Mouse (Mus musculus) hindbrain, embryonic 10.5 days (tissue): ENCODE measurements at regions not wholly inside any gene's neighbourhood (a gene's known extent, or its start where the extent isn't known, plus 50 kb on each side); places are given as distances from the start of the nearest gene placed in this dataset.

Source experiments
- DNase-seq: peaks from one replicate; pipeline ENCODE4 v3.0.0-alpha.2; 2017; ENCODE audit warnings: low spot score
- H3K27ac ChIP-seq: fragments of 300-500 bp; sonication (generic); 2 replicates; pipeline ENCODE4 v1.5.1; 2016; ENCODE audit warnings: mild to moderate bottlenecking, moderate library complexity
- H3K27me3 ChIP-seq: fragments of 300-500 bp; sonication (generic); 2 replicates; pipeline ENCODE4 v1.6.1; 2016; ENCODE audit warnings: mild to moderate bottlenecking; ENCODE audit not compliant: poor library complexity, insufficient read depth, severe bottlenecking
- H3K36me3 ChIP-seq: fragments of 300-500 bp; sonication (generic); 2 replicates; pipeline ENCODE4 v1.6.1; 2016; ENCODE audit warnings: mild to moderate bottlenecking, moderate library complexity
- H3K4me1 ChIP-seq: fragments of 300-500 bp; sonication (generic); replicated peaks from 2 replicates; pipeline ENCODE4 v1.6.1; 2016; ENCODE audit warnings: mild to moderate bottlenecking
- H3K4me3 ChIP-seq: fragments of 300-500 bp; sonication (generic); 2 replicates; pipeline ENCODE4 v1.5.1; 2016; ENCODE audit warnings: mild to moderate bottlenecking, moderate library complexity
- H3K9me3 ChIP-seq: fragments of 300-500 bp; sonication (generic); 2 replicates; pipeline ENCODE4 v1.6.1; 2016; ENCODE audit warnings: mild to moderate bottlenecking, moderate library complexity
- WGBS: fragments of 180-500 bp; shearing (Covaris S2); methylation state at CpG from one replicate; pipeline ENCODE4 v1.1.7; 2016; 5-methylcytosine and 5-hydroxymethylcytosine counted together

DNA sequence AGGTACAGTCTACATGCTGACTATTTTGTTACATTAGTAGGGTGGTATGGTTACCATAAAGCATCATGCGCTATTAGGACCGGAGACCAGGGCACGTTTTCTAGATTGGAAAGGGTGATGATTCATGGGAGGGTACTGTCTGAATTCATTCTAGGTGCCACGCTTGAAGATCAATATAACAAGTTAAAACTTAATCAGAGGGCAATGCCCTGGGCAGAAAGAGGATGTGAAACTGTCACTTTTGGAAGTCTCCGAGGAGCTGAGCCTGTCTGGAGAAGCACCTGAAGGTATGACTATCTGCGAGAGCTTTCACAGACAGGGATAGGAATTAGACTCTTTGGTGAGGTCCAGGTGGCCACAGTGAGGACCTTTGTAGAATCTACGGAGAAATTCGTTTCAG is 200.2 kb downstream of the Foxo1 start:
- H3K9me3 ChIP-seq = peaks cover 15% of the 10 kb centered on the region
- DNase-seq = no peak
- no peaks in the 10 kb centered on the region for H3K27me3 ChIP-seq
- H3K4me3 ChIP-seq = no peak overlapping the region
- no peak overlapping the region for H3K27ac ChIP-seq
- H3K36me3 ChIP-seq = 0 out of 2 replicates have a peak, but pooled peaks cover 4% of the 10 kb centered on the region
- H3K4me1 ChIP-seq = peaks cover 9% of the 10 kb centered on the region; the same call in 1 of the 2 replicates
- WGBS = 93% methylated on average over 8 of the region's 8 CpGs

DNA sequence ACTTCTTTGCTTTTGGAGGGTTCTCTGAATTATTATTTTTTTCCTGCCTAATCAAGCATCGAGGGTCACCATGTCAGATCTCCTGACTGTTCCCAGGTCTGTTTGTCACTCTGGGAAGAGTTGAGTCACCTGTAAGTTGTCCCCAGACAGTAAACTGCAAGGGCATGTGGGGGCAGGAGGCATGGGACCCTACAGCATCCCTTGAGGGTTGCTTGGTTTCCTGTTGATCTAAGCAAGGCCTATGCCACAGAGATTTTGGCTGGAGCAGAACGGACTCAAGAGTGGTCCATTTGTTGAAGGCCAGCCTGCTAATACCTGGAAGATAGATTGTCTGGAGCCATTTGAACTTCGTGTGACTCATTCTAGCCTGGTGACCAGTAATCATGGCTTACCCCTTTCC is 199.7 kb downstream of the Foxo1 start:
- no peak for DNase-seq
- Histone ChIP-seq H3K27ac (no peak overlapping the region), H3K27me3 (no peaks in the 10 kb centered on the region), H3K4me1 (peaks cover 9% of the 10 kb centered on the region; the same call in 1 of the 2 replicates), H3K9me3 (peaks cover 15% of the 10 kb centered on the region), H3K4me3 (no peak overlapping the region), H3K36me3 (0 out of 2 replicates have a peak, but pooled peaks cover 4% of the 10 kb centered on the region)
- WGBS = 77% methylated on average over 3 of the region's 3 CpGs

DNA sequence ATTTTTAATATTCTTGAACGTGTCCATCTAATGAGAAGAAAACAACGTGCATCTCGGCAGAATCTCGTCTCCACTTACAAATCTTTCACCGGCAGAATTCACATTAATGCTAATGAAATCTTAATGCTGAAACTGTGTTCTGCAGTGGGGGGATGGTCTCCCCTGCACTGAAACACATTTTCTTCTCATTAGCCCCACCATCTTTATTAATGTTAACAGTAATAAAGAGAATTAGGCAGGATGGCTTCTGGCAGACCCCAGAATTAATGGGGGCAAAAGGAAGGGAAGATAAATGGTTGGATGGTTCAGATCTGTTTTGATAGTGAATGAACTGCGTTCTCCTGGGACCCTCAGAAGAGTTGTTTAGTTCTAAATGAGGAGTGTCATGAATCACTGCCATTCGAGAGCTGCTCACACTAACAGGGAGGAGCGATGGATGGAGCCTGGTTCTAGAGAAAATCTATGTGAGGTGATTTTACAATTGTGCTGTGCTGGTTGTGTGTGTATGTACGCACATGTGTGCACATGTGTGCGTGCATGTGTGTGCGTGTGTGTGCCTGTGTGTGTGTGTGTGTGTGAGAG is 198.9 kb downstream of the Foxo1 start:
- H3K9me3 ChIP-seq = peaks cover 15% of the 10 kb centered on the region
- no peak overlapping the region for H3K4me3 ChIP-seq
- H3K36me3 ChIP-seq = 0 out of 2 replicates have a peak, but pooled peaks cover 4% of the 10 kb centered on the region
- 84% methylated on average over 11 of the region's 11 CpGs for WGBS
- no peak for DNase-seq
- no peak overlapping the region for H3K27ac ChIP-seq
- 0 out of 2 replicates have a peak, but pooled peaks cover 3% of the 10 kb centered on the region for H3K27me3 ChIP-seq
- peaks cover 9% of the 10 kb centered on the region; the same call in 1 of the 2 replicates for H3K4me1 ChIP-seq

DNA sequence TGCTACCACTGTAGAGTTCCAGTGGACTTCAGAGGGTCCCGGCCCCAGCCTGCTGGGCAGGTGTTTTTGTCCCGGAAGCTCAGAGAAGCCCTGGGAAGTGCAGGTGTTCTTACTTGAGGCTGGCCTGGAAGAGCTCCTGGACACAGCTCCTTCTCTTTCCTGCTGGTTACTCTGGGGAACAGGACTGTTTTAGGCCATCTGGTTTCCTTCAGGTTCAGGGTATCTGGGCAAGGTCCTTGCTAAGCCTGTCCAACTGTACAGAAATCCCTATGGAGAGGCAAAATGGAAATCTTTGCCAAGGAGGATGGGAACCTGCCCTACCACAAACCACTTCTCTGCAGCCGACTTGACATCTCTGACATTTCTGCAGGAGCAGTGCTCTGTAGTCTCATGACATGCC is 198.4 kb downstream of the Foxo1 start:
- no peak for DNase-seq
- Histone ChIP-seq H3K4me1 (peaks cover 9% of the 10 kb centered on the region; the same call in 1 of the 2 replicates), H3K36me3 (0 out of 2 replicates have a peak, but pooled peaks cover 4% of the 10 kb centered on the region), H3K27me3 (0 out of 2 replicates have a peak, but pooled peaks cover 3% of the 10 kb centered on the region), H3K9me3 (peaks cover 11% of the 10 kb centered on the region), H3K4me3 (no peak overlapping the region), H3K27ac (no peak overlapping the region)
- 76% methylated on average over 3 of the region's 3 CpGs for WGBS

DNA sequence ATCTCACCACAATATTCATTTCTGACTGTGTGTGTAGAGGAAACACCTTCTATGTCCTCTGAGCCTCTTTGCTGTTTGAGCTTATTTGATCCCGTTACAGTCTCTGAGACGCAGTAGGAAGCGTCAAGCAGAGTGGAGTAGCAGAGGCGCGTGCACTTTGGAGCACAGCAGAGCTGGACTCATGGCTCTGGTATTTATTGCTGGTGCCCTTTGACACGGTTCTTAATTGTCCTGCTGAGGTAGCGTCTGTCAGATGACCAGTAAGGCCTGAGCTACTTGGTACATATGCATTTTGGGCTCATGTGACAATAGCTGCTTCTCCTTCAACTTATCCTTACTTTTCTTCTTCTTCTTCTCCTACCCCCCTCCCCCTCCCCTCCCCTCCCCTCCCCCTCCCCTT is 195.8 kb downstream of the Foxo1 start:
- peak; percentile 35 for DNase-seq
- Histone ChIP-seq H3K27me3 (0 out of 2 replicates have a peak, but pooled peaks cover 3% of the 10 kb centered on the region), H3K36me3 (no peaks in the 10 kb centered on the region), H3K4me3 (no peak overlapping the region), H3K4me1 (peaks cover 9% of the 10 kb centered on the region; the same call in 1 of the 2 replicates), H3K9me3 (no peaks in the 10 kb centered on the region), H3K27ac (no peak overlapping the region)
- 40% methylated on average over 7 of the region's 7 CpGs for WGBS

DNA sequence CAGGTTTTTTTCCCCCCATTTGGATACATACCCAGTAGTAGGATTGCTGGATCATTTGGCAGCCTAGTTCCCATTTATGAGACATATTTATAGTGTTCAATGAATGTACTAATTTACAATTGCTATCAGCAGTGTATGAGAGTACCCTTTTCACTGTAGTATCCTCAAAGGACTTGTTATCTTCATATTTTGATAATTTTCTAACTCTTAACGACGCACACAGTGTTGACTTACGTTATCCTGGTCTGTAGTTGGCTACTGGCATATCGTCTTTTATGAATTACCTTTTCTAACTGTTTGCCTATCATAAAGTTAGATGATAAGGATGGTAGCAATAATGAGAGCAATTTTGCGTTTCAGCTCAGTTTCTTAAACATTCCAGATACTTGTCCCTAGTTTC is 186.8 kb downstream of the Foxo1 start:
- Histone ChIP-seq H3K4me3 (no peak overlapping the region), H3K27ac (no peak overlapping the region)
- WGBS = 92% methylated on average over 5 of the region's 5 CpGs

DNA sequence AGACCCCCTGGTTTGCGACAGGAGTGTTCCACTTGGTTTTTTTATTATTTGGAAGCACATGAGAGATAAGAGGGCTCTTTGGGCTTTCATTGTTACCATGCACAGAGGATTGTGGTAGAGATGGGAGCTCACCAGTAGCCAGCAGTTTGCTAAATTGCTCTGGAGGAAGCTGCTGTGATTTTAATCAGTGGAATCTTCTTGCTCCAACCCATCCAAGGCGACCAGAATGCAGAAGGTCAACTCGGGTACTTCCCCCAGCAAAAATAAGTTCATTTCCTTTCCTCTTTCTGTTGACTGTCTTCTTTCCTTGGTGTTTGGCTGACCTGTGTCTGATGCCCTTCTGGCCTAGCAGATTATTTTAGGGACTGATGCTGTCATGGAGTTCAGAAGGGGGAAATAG is 184.9 kb downstream of the Foxo1 start:
- no peaks in the 10 kb centered on the region for H3K36me3 ChIP-seq
- DNase-seq = no peak
- H3K9me3 ChIP-seq = no peaks in the 10 kb centered on the region
- H3K27ac ChIP-seq = no peak overlapping the region
- 74% methylated on average over 3 of the region's 3 CpGs for WGBS
- no peaks in the 10 kb centered on the region for H3K27me3 ChIP-seq
- no peak overlapping the region for H3K4me3 ChIP-seq
- H3K4me1 ChIP-seq = peaks cover 6% of the 10 kb centered on the region; the same call in 1 of the 2 replicates

More for the DNA sequence above, 186.8 kb downstream of the Foxo1 start:
- H3K9me3 ChIP-seq = no peaks in the 10 kb centered on the region
- no peaks in the 10 kb centered on the region for H3K36me3 ChIP-seq
- no peak for DNase-seq
- H3K4me1 ChIP-seq = peaks cover 6% of the 10 kb centered on the region; the same call in 1 of the 2 replicates
- H3K27me3 ChIP-seq = no peaks in the 10 kb centered on the region

DNA sequence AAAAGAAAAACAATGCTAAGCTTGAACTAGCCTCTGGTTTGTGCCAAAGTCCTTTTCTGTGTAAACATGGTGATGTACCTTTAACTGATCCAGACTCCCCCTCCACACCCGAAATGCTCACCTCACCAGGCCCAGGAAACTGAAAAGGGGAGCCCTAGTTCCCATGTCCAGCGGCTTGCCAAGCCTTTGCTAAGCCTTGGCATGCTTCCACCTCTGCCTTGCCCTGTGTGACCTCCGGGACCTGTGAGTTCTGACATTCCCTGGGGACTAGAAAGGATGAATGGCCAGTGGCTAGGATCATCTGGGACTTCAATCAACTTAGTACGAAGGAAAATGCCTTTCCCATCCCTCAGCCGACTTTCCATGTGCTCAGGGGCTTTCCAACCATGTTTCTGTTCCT is 184.2 kb downstream of the Foxo1 start:
- Histone ChIP-seq H3K4me1 (peaks cover 6% of the 10 kb centered on the region; the same call in 1 of the 2 replicates), H3K27ac (no peak overlapping the region), H3K27me3 (no peaks in the 10 kb centered on the region), H3K4me3 (no peak overlapping the region), H3K9me3 (no peaks in the 10 kb centered on the region), H3K36me3 (no peaks in the 10 kb centered on the region)
- DNase-seq = no peak
- 48% methylated on average over 5 of the region's 5 CpGs for WGBS

DNA sequence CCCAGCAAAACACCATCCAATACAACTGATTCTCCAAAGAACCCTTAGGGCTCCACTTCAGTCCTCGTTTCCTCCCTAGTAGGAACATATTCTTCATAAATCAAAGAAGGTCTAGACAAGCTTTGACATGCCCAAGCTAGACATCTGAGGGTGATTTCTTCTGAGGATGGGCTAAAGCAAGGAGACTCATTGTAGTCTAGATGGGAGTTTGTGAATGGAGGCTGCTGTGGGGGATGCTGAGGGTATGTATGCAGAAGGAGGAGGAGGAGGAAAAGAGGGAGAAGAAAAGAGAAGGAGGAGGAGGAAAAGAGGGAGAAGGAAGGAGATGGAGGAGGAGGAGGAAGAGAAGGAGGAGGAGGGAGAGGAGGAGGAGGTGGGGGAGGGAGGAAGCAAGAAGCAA is 178.9 kb downstream of the Foxo1 start:
- H3K4me3 ChIP-seq = no peak overlapping the region
- no peaks in the 10 kb centered on the region for H3K9me3 ChIP-seq
- peaks cover 4% of the 10 kb centered on the region; the same call in 1 of the 2 replicates for H3K27me3 ChIP-seq
- no peak overlapping the region for H3K27ac ChIP-seq
- 80% methylated on average over 1 of the region's 1 CpGs for WGBS
- peaks cover 11% of the 10 kb centered on the region for H3K4me1 ChIP-seq
- no peak for DNase-seq
- H3K36me3 ChIP-seq = no peaks in the 10 kb centered on the region

DNA sequence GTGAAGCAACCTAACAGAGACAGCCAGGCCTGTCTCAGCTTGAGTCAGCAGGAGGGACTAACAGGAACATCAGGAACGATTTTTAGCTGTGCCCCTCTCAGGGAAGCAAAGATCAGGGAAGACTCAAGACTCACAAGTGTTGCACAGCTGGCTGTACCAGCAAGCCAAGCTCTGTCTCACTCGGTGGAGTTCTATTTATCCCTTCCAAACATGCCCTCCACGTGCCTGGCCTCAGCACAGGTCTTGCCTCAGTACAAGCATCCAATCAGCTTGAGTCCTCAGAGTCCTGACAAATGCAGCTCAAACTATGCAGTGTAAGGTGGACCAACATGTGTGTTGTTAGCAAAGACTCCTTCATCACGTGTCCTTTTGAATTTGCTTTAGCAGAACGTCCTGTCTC is 178.4 kb downstream of the Foxo1 start:
- Histone ChIP-seq H3K36me3 (no peaks in the 10 kb centered on the region), H3K27me3 (peaks cover 4% of the 10 kb centered on the region; the same call in 1 of the 2 replicates), H3K4me3 (no peak overlapping the region), H3K9me3 (no peaks in the 10 kb centered on the region), H3K4me1 (peaks cover 11% of the 10 kb centered on the region), H3K27ac (no peak overlapping the region)
- DNase-seq = no peak
- WGBS = 71% methylated on average over 5 of the region's 5 CpGs

DNA sequence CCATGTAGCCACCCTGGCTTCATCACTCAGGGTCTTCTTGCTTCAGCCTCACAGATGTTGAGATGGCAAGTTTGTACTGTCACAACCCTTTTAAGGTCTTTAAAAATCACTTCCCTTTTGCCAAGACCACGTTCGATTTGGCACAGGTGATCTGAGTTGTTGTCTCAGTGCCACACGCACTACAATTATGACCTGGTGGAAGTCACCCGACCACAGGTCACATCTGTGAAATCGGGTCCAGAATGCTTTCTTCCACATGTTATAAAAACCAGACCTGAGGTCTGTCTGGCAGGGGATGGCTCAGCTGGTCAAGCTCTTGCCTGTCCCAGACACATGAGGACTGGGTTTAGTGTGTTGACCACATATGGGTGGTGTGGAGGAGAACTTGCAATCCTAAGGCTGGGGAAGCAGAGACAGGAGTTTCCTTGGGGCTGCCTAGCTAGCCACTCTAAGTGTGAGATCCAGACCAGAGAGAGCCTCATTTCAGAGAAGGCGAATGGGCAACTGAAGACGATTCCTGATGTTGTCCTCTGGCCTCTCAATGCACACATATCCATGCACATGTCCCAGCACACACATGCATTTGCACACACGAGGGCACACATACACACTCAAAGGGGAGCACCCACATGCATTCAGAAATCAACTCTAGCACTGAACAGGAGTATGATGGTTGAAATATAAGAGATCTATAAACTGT is 176.4 kb downstream of the Foxo1 start:
- 87% methylated on average over 8 of the region's 8 CpGs for WGBS
- Histone ChIP-seq H3K4me1 (peaks cover 11% of the 10 kb centered on the region), H3K4me3 (no peak overlapping the region), H3K36me3 (no peaks in the 10 kb centered on the region), H3K9me3 (no peaks in the 10 kb centered on the region), H3K27me3 (peaks cover 4% of the 10 kb centered on the region; the same call in 1 of the 2 replicates), H3K27ac (peak overlapping the region; percentile 76; the same call in 1 of the 2 replicates)
- no peak for DNase-seq

DNA sequence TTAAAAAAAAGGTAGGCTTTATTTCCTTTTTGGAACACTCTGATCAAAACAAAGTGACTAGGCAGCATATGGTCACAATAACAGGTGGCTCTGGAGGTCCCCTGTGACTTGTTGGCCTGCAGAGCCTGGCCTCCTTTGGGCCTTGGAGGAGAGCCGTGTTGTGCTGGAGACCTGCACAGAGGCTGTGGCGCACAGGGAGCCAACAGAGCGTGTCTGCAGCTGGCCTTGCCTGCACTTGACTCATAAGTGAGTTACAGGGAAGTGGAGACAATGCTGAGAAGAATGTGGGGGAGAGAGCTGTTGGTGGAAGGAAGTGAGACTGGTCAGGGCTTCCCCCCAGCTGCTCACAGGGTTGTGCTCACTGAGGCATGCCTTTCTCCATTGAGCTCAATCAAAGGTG is 175.7 kb downstream of the Foxo1 start:
- Histone ChIP-seq H3K27me3 (peaks cover 4% of the 10 kb centered on the region; the same call in 1 of the 2 replicates), H3K9me3 (no peaks in the 10 kb centered on the region), H3K4me1 (peaks cover 11% of the 10 kb centered on the region), H3K27ac (peak overlapping the region; percentile 76), H3K36me3 (no peaks in the 10 kb centered on the region), H3K4me3 (no peak overlapping the region)
- WGBS = 40% methylated on average over 3 of the region's 3 CpGs
- peak; percentile 49 for DNase-seq

DNA sequence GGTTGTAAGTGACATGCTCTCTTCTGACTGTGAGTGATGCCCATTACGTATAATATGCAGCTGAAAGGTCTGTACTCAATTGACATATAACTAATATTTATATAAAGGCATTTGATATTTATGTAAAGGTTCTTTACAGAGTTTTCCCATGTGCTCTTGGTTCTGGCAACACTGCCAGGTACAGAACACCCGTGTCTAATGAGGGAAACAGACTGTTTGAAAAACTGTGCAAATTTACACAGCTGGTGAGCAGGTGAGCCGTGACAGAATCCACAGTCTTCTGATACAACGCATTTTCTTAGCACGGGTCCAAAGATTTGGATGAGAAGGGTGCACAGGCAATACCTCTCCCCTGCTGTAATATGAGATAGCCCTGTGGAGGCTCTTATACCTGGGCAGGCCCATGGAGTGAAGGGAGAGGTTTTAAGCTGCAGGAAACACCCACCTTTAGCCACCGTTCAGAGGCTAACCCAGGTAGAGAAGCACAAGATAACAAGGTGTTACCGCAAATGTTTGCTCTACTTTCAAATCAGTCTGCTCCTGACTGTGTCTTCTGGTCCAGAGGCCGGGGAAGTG is 161.0 kb downstream of the Foxo1 start:
- no peaks in the 10 kb centered on the region for H3K36me3 ChIP-seq
- no peak for DNase-seq
- H3K4me3 ChIP-seq = no peak overlapping the region
- no peaks in the 10 kb centered on the region for H3K27me3 ChIP-seq
- no peaks in the 10 kb centered on the region for H3K9me3 ChIP-seq
- H3K27ac ChIP-seq = no peak overlapping the region
- 84% methylated on average over 8 of the region's 8 CpGs for WGBS
- H3K4me1 ChIP-seq = no peaks in the 10 kb centered on the region
